Mouse (Mus musculus) liver, embryonic 13.5 days (tissue): Measurements from ENCODE around the gene Cabcoco1. TPM values are rescaled to one million over a fixed set of nuclear protein-coding genes. Genes with fewer than 3 reads are reported as not detected.

Source experiments
- ATAC-seq: fragments of 200-750 bp; cut with Nextera tagmentation; 2 replicates; pipeline ENCODE4 v1.8.0; 2017; ENCODE audit warnings: low read depth, mild to moderate bottlenecking, moderate number of reproducible peaks, moderate library complexity
- DNase-seq: peaks from one replicate; pipeline ENCODE4 v3.0.0; 2022
- H3K27ac ChIP-seq: fragments of 300-500 bp; sonication (generic); 2 replicates; pipeline ENCODE4 v1.5.1; 2015; ENCODE audit warnings: moderate library complexity, mild to moderate bottlenecking, inconsistent platforms
- H3K27me3 ChIP-seq: fragments of 300-500 bp; sonication (generic); 2 replicates; pipeline ENCODE4 v1.6.1; 2015; ENCODE audit warnings: mild to moderate bottlenecking, inconsistent platforms
- H3K36me3 ChIP-seq: fragments of 300-500 bp; sonication (generic); 2 replicates; pipeline ENCODE4 v1.6.1; 2015; ENCODE audit warnings: mild to moderate bottlenecking, inconsistent platforms
- H3K4me1 ChIP-seq: fragments of 300-500 bp; sonication (generic); replicated peaks from 2 replicates; pipeline ENCODE4 v1.6.1; 2015; ENCODE audit warnings: inconsistent platforms
- H3K4me2 ChIP-seq: fragments of 300-500 bp; sonication (generic); 2 replicates; pipeline ENCODE4 v1.6.1; 2015; ENCODE audit warnings: inconsistent platforms, mild to moderate bottlenecking, moderate library complexity
- H3K4me3 ChIP-seq: fragments of 300-500 bp; sonication (generic); replicated peaks from 2 replicates; pipeline ENCODE4 v1.5.1; 2015; ENCODE audit warnings: mild to moderate bottlenecking, inconsistent platforms
- H3K9ac ChIP-seq: fragments of 300-500 bp; sonication (generic); 2 replicates; pipeline ENCODE4 v1.6.1; 2015; ENCODE audit warnings: mild to moderate bottlenecking, inconsistent platforms
- H3K9me3 ChIP-seq: fragments of 300-500 bp; sonication (generic); replicated peaks from 2 replicates; pipeline ENCODE4 v1.6.1; 2016; ENCODE audit warnings: inconsistent platforms
- WGBS: fragments of 180-500 bp; shearing (Covaris S2); methylation state at CpG from one replicate; pipeline ENCODE4 v1.1.7; 2015; ENCODE audit not compliant: insufficient replicate concordance; 5-methylcytosine and 5-hydroxymethylcytosine counted together
- polyA plus RNA-seq: library from polyadenylated mRNA; unstranded; fragments of >200 nt; fragmentation: Nextera tagmentation; extraction: Ambion mirVana; gene quantifications from 2 replicates; pipeline ENCODE4 v1.2.1, GENCODE M21; 2015

Gene Cabcoco1
- polyA plus RNA-seq, 1 experiment from 2014 or later = 1.2 TPM

DNA sequence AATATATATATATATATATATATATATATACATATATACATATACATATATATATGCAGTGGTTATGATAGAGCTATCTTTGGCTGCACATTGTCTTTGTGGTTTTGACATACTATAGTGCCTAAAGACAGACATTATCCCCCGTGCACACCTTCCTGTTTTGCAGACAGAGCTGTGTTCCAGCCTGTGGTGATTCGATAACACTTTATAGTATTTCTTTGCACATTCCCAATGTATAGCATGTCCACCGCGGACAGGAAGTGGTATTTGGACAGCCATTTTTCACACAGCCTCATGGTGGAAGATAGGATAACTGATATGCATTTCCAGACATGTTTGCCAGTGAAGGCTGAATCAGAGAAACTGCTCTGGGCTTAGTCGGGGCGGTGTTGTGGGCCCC lies 110.3 kb downstream of the Cabcoco1 start:
- peak overlapping the region; percentile 50; the same call in 1 of the 2 replicates for H3K4me2 ChIP-seq
- no peak overlapping the region for H3K27ac ChIP-seq
- no peaks in the 10 kb centered on the region for H3K27me3 ChIP-seq
- 17% methylated on average over 6 of the region's 6 CpGs for WGBS
- no peaks in the 10 kb centered on the region for H3K9me3 ChIP-seq
- H3K36me3 ChIP-seq = no peaks in the 10 kb centered on the region
- no peak overlapping the region for H3K4me3 ChIP-seq
- no peak overlapping the region for H3K9ac ChIP-seq
- H3K4me1 ChIP-seq = peaks cover 8% of the 10 kb centered on the region
- peak; percentile 89 for ATAC-seq
- DNase-seq = peak; percentile 34

DNA sequence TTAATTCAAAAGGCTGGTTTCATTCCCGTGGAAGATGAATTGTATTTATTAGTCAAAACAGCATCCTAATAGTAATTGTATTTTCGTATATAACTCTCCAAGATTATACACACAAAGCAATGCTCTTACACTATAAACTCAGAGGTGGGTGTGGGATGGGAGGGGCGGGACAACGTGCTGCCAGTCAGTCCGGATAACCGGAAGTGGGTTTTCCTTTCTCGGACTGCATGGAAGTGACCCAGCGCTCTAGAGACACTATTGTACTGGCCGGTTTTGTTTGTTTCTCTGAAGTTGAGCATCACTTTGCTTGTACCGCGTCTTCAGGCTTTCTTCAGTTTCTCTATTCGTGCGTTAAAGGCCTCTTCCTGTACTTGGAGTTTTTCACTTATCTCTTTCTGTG lies 110.8 kb downstream of the Cabcoco1 start:
- Histone ChIP-seq H3K27me3 (no peaks in the 10 kb centered on the region), H3K4me1 (peaks cover 8% of the 10 kb centered on the region), H3K4me3 (peak overlapping the region; percentile 34), H3K36me3 (no peaks in the 10 kb centered on the region), H3K27ac (no peak overlapping the region), H3K4me2 (peak overlapping the region; percentile 50), H3K9ac (no peak overlapping the region), H3K9me3 (no peaks in the 10 kb centered on the region)
- DNase-seq (no peak), ATAC-seq (peak; percentile 66)
- 19% methylated on average over 13 of the region's 13 CpGs for WGBS

DNA sequence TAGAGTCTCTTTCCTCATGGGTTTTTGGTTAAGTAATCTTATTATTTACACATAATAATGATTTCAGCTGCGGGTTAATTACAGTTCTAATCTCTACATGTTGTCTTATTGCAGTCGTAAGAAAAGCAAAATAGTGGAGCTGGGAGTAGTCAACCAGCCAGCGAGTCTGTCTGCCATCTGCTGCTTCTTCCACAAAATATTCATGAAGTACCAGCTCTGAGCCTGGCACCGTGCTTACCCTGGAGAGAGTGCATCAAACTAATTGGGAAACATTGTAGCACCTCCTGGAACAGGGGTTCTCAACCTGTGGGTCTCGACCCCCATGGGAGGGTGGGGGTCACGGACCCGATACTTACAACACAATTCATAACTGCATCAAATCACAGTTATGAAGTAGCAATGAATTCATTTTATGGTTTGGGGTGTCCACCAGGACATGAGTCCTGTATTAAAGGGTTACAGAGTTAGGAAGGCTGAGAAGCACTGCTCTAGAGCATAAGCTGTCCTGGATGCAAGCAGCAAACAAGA lies 121.2 kb downstream of the Cabcoco1 start:
- no peaks in the 10 kb centered on the region for H3K9me3 ChIP-seq
- DNase-seq (no peak), ATAC-seq (no peak)
- H3K27ac ChIP-seq = no peak overlapping the region
- no peak overlapping the region for H3K4me2 ChIP-seq
- no peaks in the 10 kb centered on the region for H3K27me3 ChIP-seq
- H3K4me3 ChIP-seq = no peak overlapping the region
- no peak overlapping the region for H3K9ac ChIP-seq
- no peaks in the 10 kb centered on the region for H3K4me1 ChIP-seq
- no peaks in the 10 kb centered on the region for H3K36me3 ChIP-seq
- WGBS = 69% methylated on average over 7 of the region's 7 CpGs

DNA sequence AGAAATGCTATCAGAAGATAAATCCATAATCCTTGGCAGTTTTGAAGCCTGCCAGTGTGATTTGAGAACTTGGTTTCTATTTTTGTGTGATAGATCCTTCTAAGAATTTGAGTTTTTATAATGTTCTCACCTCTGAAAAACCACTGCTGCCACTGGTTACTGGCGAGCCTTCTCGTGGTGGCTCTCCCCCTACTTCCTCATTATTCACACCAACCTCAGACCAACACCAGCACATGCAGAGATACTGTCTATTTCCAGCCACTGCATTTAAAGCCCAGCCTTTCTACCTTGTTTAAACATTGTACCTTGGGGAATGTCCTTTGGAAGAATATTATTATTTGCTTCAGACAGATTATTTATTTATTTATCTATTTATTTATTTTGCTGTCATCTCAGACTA lies 121.8 kb downstream of the Cabcoco1 start:
- DNase-seq (no peak), ATAC-seq (no peak)
- H3K4me1 ChIP-seq = no peaks in the 10 kb centered on the region
- H3K27me3 ChIP-seq = no peaks in the 10 kb centered on the region
- H3K9ac ChIP-seq = no peak overlapping the region
- no peak overlapping the region for H3K27ac ChIP-seq
- H3K36me3 ChIP-seq = no peaks in the 10 kb centered on the region
- WGBS = 11% methylated on average over 2 of the region's 2 CpGs
- no peaks in the 10 kb centered on the region for H3K9me3 ChIP-seq
- H3K4me2 ChIP-seq = no peak overlapping the region
- H3K4me3 ChIP-seq = no peak overlapping the region

DNA sequence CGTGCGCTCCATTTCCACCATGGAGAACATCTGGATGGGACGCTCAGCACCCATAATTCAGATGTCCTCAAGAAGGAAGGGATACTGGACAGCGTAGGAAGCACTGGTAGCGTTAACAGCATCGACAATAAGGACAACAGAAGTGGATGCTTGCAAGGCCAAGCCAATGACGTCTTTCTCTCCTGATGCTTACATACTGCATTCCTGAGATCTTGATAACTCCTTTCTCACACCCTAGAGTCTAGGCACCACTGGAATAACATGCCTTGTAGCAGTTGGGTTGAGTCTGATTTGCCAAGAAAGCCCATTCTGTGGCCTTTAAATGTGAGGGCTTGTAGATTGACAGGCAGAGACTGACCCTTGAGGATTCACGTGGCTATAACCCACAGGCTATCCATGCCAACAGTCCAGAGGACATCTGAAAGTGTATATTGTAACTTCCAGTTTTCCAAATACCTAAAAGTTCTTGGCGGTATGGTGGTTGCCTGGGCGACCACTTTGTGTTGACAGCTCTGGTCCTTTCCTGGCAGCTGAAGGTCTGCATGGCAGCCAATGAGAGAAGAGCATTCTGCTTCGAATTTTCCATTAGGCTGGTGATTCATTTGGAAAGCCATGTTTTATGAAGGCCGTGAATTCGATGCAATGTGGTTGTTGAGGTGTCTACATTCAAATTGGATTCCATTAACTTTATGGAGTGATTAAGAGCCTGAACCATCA lies 124.5 kb downstream of the Cabcoco1 start:
- DNase-seq = no peak

DNA sequence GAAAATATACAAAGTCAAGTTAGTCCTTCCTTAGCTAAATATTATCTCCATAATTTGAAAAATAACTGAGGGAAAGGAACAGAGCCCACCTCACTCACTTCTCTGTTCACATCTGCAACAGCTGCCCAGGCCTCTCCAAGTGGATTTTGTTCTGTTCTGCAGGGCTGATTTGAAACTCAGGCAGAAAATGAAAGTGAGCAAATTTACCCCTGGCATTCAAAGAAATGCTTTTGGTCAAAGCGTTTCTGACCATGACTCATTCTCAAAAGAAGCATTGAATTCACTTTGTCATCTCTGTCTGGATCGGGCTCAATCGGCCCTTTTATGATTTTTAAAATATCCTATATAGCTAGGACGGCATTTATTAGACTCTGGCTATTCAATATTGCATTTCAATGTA lies 135.8 kb downstream of the Cabcoco1 start:
- H3K27ac ChIP-seq = no peak overlapping the region
- H3K9ac ChIP-seq = no peak overlapping the region
- no peak for ATAC-seq
- H3K9me3 ChIP-seq = no peaks in the 10 kb centered on the region
- DNase-seq = no peak
- H3K4me1 ChIP-seq = no peaks in the 10 kb centered on the region
- 64% methylated on average over 4 of the region's 4 CpGs for WGBS
- no peak overlapping the region for H3K4me3 ChIP-seq
- no peaks in the 10 kb centered on the region for H3K36me3 ChIP-seq
- H3K27me3 ChIP-seq = no peaks in the 10 kb centered on the region
- no peak overlapping the region for H3K4me2 ChIP-seq

More for the DNA sequence above, 124.5 kb downstream of the Cabcoco1 start:
- Histone ChIP-seq H3K27me3 (no peaks in the 10 kb centered on the region), H3K27ac (no peak overlapping the region), H3K4me2 (no peak overlapping the region), H3K9me3 (no peaks in the 10 kb centered on the region), H3K4me1 (no peaks in the 10 kb centered on the region), H3K9ac (no peak overlapping the region), H3K36me3 (no peaks in the 10 kb centered on the region), H3K4me3 (no peak overlapping the region)
- ATAC-seq = no peak
- WGBS = 75% methylated on average over 13 of the region's 13 CpGs

DNA sequence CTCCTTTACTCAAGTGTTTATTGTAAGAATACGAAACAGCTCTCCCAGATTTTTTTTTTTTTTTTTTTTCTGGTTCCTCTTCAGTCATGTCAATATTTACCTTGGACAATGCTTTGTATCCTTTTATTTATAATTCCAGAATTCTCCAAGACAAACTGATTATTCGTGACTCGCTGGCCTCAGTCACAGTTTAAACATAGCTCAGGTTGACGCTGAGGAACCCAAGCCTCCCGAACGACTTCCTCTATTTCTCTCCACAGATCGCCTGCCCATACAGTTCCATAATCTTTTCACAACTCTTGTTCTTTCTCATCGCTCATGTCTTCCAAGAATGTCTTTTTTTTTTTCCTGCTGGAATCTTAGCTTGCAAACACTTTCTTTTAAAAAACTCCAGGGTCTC lies 144.9 kb downstream of the Cabcoco1 start:
- 0 out of 2 replicates have a peak, but pooled peaks cover 2% of the 10 kb centered on the region for H3K9me3 ChIP-seq
- no peak overlapping the region for H3K9ac ChIP-seq
- no peaks in the 10 kb centered on the region for H3K4me1 ChIP-seq
- 23% methylated on average over 8 of the region's 8 CpGs for WGBS
- no peak overlapping the region for H3K4me2 ChIP-seq
- no peaks in the 10 kb centered on the region for H3K36me3 ChIP-seq
- H3K4me3 ChIP-seq = no peak overlapping the region
- H3K27ac ChIP-seq = no peak overlapping the region
- H3K27me3 ChIP-seq = no peaks in the 10 kb centered on the region
- ATAC-seq (no peak), DNase-seq (no peak)

DNA sequence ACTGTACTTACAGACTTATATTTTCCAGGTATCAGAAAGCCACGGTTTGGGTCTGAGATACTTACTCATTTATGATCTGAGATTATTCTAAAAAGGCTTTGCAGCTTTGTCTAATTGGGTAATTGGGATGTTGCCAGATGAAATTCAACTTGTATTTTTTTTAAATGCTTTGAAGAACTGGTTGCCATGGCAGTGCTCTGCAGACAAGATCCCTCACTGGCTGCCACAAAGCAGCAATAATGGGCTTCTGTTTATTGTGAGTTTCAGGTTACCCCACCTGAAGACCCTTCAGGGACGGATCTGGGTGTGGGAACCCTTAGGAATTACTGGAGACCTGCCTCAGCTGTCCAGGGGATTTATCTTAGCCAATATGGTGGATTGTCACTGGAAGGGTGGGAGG lies 145.6 kb downstream of the Cabcoco1 start:
- Histone ChIP-seq H3K4me1 (no peaks in the 10 kb centered on the region), H3K9me3 (0 out of 2 replicates have a peak, but pooled peaks cover 2% of the 10 kb centered on the region), H3K27ac (no peak overlapping the region), H3K4me3 (no peak overlapping the region), H3K27me3 (no peaks in the 10 kb centered on the region), H3K4me2 (no peak overlapping the region), H3K36me3 (no peaks in the 10 kb centered on the region), H3K9ac (no peak overlapping the region)
- DNase-seq = no peak
- 42% methylated on average over 2 of the region's 2 CpGs for WGBS
- ATAC-seq = no peak

DNA sequence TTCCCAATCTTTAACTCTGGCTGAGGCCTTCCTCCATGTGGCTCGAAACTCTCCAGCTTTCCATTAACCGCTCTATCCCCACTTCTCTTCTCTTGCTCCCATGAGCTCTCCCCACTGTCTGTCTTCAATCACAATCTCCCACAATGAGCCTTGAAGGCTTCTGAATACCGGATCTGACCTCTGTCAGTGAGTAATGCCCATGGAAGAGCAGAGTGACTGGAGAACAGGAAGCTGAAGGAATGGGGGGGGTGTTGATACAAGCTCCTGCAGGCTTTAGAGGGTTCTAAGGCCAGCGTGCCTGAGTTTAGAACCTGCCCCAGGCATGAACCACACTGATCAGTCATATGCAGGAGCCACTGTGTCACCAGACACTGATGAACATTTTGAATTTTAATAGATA lies 150.1 kb downstream of the Cabcoco1 start:
- Histone ChIP-seq H3K4me2 (no peak overlapping the region), H3K4me3 (no peak overlapping the region), H3K27ac (no peak overlapping the region), H3K27me3 (no peaks in the 10 kb centered on the region), H3K9me3 (no peaks in the 10 kb centered on the region), H3K36me3 (no peaks in the 10 kb centered on the region), H3K9ac (no peak overlapping the region), H3K4me1 (no peaks in the 10 kb centered on the region)
- DNase-seq (no peak), ATAC-seq (no peak)
- 59% methylated on average over 4 of the region's 4 CpGs for WGBS

DNA sequence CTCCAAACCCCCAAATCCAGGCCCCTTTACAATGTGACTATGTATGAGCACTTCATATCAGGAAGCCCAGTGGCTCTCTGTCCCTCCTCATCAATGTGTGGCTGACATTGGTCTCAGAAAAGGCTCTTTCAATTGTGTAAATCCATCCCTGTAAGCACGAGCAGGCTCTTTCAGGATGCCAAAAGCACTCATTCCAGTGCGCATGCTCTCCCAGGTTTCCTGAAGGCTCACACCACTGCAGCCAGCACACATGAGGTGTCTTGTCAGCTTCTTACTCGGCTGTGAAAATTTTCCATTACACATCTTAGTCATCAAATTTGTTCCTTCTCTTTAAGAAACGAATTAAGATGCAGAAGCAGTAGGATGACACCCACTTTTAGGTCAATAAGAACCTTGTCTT lies 152.9 kb downstream of the Cabcoco1 start:
- H3K4me2 ChIP-seq = no peak overlapping the region
- H3K27ac ChIP-seq = no peak overlapping the region
- H3K36me3 ChIP-seq = no peaks in the 10 kb centered on the region
- 55% methylated on average over 4 of the region's 4 CpGs for WGBS
- H3K9ac ChIP-seq = no peak overlapping the region
- no peaks in the 10 kb centered on the region for H3K4me1 ChIP-seq
- no peak overlapping the region for H3K4me3 ChIP-seq
- H3K27me3 ChIP-seq = no peaks in the 10 kb centered on the region
- H3K9me3 ChIP-seq = no peaks in the 10 kb centered on the region
- ATAC-seq (no peak), DNase-seq (no peak)

DNA sequence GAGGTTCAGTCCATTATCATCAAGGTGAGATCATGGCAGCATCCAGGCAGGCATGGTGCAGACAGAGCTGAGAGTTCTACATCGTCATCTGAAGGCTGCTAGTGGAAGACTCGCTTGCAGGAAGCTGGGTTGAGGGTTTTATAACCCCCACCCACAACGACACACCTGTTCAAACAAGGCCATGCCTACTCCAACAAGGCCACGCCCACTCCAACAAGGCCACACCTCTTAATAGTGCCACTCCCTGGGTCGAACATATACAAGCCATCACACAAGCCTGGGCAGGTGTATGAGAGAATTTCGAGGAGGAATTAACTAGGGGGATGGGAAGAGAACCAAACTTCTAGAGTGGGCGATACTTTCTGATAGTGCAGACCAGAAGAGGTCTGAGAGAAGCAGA lies 153.6 kb downstream of the Cabcoco1 start:
- DNase-seq (no peak), ATAC-seq (no peak)
- H3K4me2 ChIP-seq = no peak overlapping the region
- no peak overlapping the region for H3K4me3 ChIP-seq
- no peak overlapping the region for H3K9ac ChIP-seq
- no peak overlapping the region for H3K27ac ChIP-seq
- no peaks in the 10 kb centered on the region for H3K36me3 ChIP-seq
- H3K9me3 ChIP-seq = no peaks in the 10 kb centered on the region
- WGBS = 60% methylated on average over 7 of the region's 7 CpGs
- no peaks in the 10 kb centered on the region for H3K27me3 ChIP-seq
- H3K4me1 ChIP-seq = no peaks in the 10 kb centered on the region
